Mouse (Mus musculus) layer of hippocampus, adult 9-10 months (tissue): Measurements from ENCODE around the gene Prlh.

Source experiments
- DNase-seq: peaks from one replicate; pipeline ENCODE4 v3.0.0; 2022; ENCODE audit warnings: low spot score

The Prlh gene

GRCm38 (mm10) chr1:90952808-90953207 lies at the start of gene Prlh:
Prlh (plus strand) TSS chr1:90953108.
- no peak for DNase-seq

- DNase-seq: no peak
Measured at GRCm38 (mm10) chr1:90903211-90903945, 49.5 kb upstream of the Prlh start.

GRCm38 (mm10) chr1:90903971-90904458 lies 48.9 kb upstream of the Prlh start:
- no peak for DNase-seq

GRCm38 (mm10) chr1:90904729-90905404 lies 48.0 kb upstream of the Prlh start:
- no peak for DNase-seq

GRCm38 (mm10) chr1:90906357-90906756 lies 46.6 kb upstream of the Prlh start:
- DNase-seq: peak; percentile 54

- no peak for DNase-seq
Measured at GRCm38 (mm10) chr1:90909161-90909560, 43.7 kb upstream of the Prlh start.

GRCm38 (mm10) chr1:90909631-90910152 lies 43.2 kb upstream of the Prlh start:
- no peak for DNase-seq

- DNase-seq: no peak
Measured at GRCm38 (mm10) chr1:90913231-90913630, 39.7 kb upstream of the Prlh start.

- no peak for DNase-seq
Measured at GRCm38 (mm10) chr1:90914948-90915569, 37.8 kb upstream of the Prlh start, which contains the start of gene Mlph. Mlph (plus strand) TSS chr1:90915085.

- no peak for DNase-seq
Measured at GRCm38 (mm10) chr1:90917509-90917908, 35.4 kb upstream of the Prlh start.

GRCm38 (mm10) chr1:90921687-90922086 lies 31.2 kb upstream of the Prlh start:
- DNase-seq: no peak

GRCm38 (mm10) chr1:90926030-90926429 lies 26.9 kb upstream of the Prlh start:
- DNase-seq: no peak

- no peak for DNase-seq
Measured at GRCm38 (mm10) chr1:90927308-90927707, 25.6 kb upstream of the Prlh start.

- no peak for DNase-seq
Measured at GRCm38 (mm10) chr1:90927929-90928574, 24.9 kb upstream of the Prlh start.

GRCm38 (mm10) chr1:90928575-90928934 lies 24.4 kb upstream of the Prlh start:
- peak; percentile 66 for DNase-seq

- no peak for DNase-seq
Measured at GRCm38 (mm10) chr1:90933001-90933400, 19.9 kb upstream of the Prlh start.

- DNase-seq: no peak
Measured at GRCm38 (mm10) chr1:90936990-90937389, 15.9 kb upstream of the Prlh start.

- DNase-seq: no peak
Measured at GRCm38 (mm10) chr1:90939980-90940379, 12.9 kb upstream of the Prlh start.

GRCm38 (mm10) chr1:90945171-90945570 lies 7.7 kb upstream of the Prlh start:
- no peak for DNase-seq

GRCm38 (mm10) chr1:90947252-90947651 lies 5.7 kb upstream of the Prlh start:
- DNase-seq: no peak

- DNase-seq: no peak
Measured at GRCm38 (mm10) chr1:90949309-90949708, 3.6 kb upstream of the Prlh start.

GRCm38 (mm10) chr1:90951670-90952069 lies 1.2 kb upstream of the Prlh start:
- DNase-seq: no peak
